Mouse (Mus musculus) bone marrow, adult 2 months (tissue): ENCODE measurements around the gene Plekhg3.

Experiments used
- CTCF ChIP-seq: fragments of 200-500 bp; IDR thresholded peaks from 2 replicates; pipeline ENCODE4 v1.5.1; 2011; ENCODE audit warnings: low read length, control low read depth; ENCODE audit not compliant: control insufficient read depth, insufficient read depth
- POLR2A ChIP-seq: fragments of 200-500 bp; IDR thresholded peaks from 2 replicates; pipeline ENCODE4 v1.6.1; 2011; ENCODE audit warnings: low read depth, mild to moderate bottlenecking, control low read depth, low read length, borderline replicate concordance; ENCODE audit not compliant: control insufficient read depth

DNA sequence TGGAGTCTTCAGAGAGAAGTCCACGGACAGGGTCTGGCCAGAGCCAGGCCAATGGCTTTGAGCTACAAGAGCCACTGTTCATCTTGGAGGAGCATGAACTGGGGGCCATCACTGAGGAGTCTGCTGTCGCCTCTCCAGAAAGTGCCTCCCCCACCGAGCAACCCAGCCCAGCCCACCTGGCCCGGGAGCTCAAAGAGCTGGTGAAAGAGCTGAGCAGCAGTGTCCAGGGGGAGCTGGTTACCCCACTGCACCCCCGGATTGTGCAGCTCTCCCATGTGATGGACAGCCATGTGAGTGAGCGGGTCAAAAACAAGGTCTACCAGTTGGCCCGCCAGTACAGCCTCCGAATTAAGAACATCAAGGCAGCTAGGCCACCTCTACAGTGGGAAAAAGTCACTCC is 46.1 kb downstream of the Plekhg3 start:
- no peak for TF ChIP-seq POLR2A
- no peak for TF ChIP-seq CTCF
